Mouse (Mus musculus) kidney, embryonic 14.5 days (tissue): Measurements from ENCODE around the gene Cela1. TPM values are rescaled to one million over a fixed set of nuclear protein-coding genes. Genes with fewer than 3 reads are reported as not detected.

Experiments used
- ATAC-seq: fragments of 200-750 bp; cut with Nextera tagmentation; 2 replicates; pipeline ENCODE4 v1.8.0; 2017; ENCODE audit warnings: moderate number of reproducible peaks, mild to moderate bottlenecking, moderate TSS enrichment, moderate library complexity; ENCODE audit not compliant: low FRiP score, low TSS enrichment
- H3K27ac ChIP-seq: fragments of 300-500 bp; sonication (generic); 2 replicates; pipeline ENCODE4 v1.5.1; 2014; ENCODE audit warnings: low read depth, mild to moderate bottlenecking, low read length, moderate library complexity, mixed read lengths
- H3K27me3 ChIP-seq: fragments of 300-500 bp; sonication (generic); 2 replicates; pipeline ENCODE4 v1.6.1; 2014; ENCODE audit warnings: mild to moderate bottlenecking, low read length; ENCODE audit not compliant: control insufficient read depth, insufficient read depth
- H3K36me3 ChIP-seq: fragments of 300-500 bp; sonication (generic); 2 replicates; pipeline ENCODE4 v1.6.1; 2014; ENCODE audit warnings: low read length, mixed read lengths; ENCODE audit not compliant: control insufficient read depth, insufficient read depth
- H3K4me1 ChIP-seq: fragments of 300-500 bp; sonication (generic); 2 replicates; pipeline ENCODE4 v1.6.1; 2014; ENCODE audit warnings: low read length, mixed read lengths; ENCODE audit not compliant: control insufficient read depth, insufficient read depth
- H3K4me2 ChIP-seq: fragments of 300-500 bp; sonication (generic); replicated peaks from 2 replicates; pipeline ENCODE4 v1.6.1; 2014; ENCODE audit warnings: low read depth, mild to moderate bottlenecking, low read length
- H3K4me3 ChIP-seq: fragments of 300-500 bp; sonication (generic); 2 replicates; pipeline ENCODE4 v1.5.1; 2014; ENCODE audit warnings: mild to moderate bottlenecking, low read length
- H3K9ac ChIP-seq: fragments of 300-500 bp; sonication (generic); 2 replicates; pipeline ENCODE4 v1.6.1; 2014; ENCODE audit warnings: low read depth, mild to moderate bottlenecking, low read length, moderate library complexity
- H3K9me3 ChIP-seq: fragments of 300-500 bp; sonication (generic); 2 replicates; pipeline ENCODE4 v1.6.1; 2016; ENCODE audit warnings: low read length; ENCODE audit not compliant: control insufficient read depth
- WGBS: fragments of 180-500 bp; shearing (Covaris S2); extraction: QIAGEN DNeasy Blood & Tissue Kit; methylation state at CpG from one replicate; pipeline ENCODE4 v1.1.7; 2014; 5-methylcytosine and 5-hydroxymethylcytosine counted together
- polyA plus RNA-seq: library from polyadenylated mRNA; unstranded; fragments of >200 nt; fragmentation: Nextera tagmentation; extraction: Ambion mirVana; gene quantifications from 2 replicates; pipeline ENCODE4 v1.2.1, GENCODE M21; 2014

Gene Cela1
- polyA plus RNA-seq, 1 experiment from 2014 or later: 9.9 TPM

DNA sequence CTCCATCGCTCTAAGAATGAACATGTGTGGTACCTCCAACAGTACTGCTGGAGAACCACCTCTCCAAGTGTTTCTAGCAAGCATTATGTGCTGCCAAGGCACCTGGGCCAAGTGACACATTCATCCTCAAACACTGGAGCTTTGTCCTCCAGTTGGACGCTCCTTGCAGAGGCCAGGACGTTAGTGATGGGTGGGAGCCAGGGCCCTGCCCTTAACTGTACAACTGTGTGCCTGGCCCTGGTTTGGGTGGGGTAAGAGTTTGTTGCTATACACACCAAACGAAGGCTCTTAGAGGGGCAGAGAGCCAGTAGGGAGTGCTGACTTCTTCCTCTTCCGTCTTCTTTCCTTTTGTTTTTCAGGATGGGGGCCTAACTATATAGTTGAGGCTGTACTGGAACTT lies 12.7 kb upstream of the Cela1 start:
- Histone ChIP-seq H3K4me2 (no peak overlapping the region), H3K9me3 (no peaks in the 10 kb centered on the region), H3K9ac (no peak overlapping the region), H3K27ac (no peak overlapping the region), H3K4me1 (peaks cover 4% of the 10 kb centered on the region; the same call in 1 of the 2 replicates), H3K27me3 (peaks cover 6% of the 10 kb centered on the region; the same call in 1 of the 2 replicates), H3K4me3 (no peak overlapping the region), H3K36me3 (no peaks in the 10 kb centered on the region)
- no peak for ATAC-seq
- 84% methylated on average over 5 of the region's 5 CpGs for WGBS

DNA sequence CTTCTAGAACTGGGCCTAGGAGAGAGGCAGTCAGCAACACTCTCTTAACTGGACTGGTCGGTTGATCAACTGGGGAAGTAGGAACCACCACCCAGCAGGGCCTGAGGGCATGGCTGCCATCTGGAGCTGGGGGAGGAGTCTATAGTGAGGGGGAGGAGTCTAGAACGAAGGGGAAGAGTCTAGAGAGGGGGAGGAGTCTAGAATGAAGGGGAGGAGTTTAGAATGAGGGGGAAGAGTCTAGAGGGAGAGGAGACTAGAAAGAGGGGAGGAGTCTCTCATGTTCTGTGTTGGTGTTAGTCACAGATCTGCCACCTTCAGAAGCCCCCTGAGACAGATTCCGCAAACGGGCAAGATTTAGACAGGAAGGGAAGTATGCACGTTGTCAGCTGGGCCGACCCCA lies 11.7 kb upstream of the Cela1 start:
- WGBS: 72% methylated on average over 6 of the region's 6 CpGs
- Histone ChIP-seq H3K9me3 (no peaks in the 10 kb centered on the region), H3K27me3 (peaks cover 6% of the 10 kb centered on the region; the same call in 1 of the 2 replicates), H3K4me2 (no peak overlapping the region), H3K27ac (no peak overlapping the region), H3K36me3 (no peaks in the 10 kb centered on the region), H3K4me3 (no peak overlapping the region), H3K9ac (no peak overlapping the region), H3K4me1 (peaks cover 4% of the 10 kb centered on the region; the same call in 1 of the 2 replicates)
- ATAC-seq: no peak

DNA sequence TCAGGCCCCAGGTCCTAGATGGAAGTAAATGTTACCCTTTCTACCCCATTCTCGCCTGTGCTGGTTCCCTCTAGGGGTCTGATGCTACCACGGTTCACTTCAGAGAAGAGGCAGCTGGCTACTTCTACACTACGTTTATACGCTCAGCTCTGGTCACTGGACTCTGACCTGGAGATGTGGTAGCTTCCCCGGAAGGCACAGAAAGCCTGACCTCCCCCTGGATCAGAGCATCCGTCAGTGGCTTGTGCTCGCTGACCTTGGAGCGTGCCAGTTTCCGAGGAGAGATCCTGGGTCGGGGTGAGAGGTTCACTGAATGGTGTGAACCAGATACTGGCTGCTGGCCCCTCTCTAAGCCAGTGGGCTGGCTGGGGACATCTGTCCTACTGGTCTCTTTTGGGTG lies 10.4 kb upstream of the Cela1 start:
- Histone ChIP-seq H3K4me2 (no peak overlapping the region), H3K27me3 (peaks cover 5% of the 10 kb centered on the region; the same call in 1 of the 2 replicates), H3K27ac (no peak overlapping the region), H3K4me3 (no peak overlapping the region), H3K9ac (no peak overlapping the region), H3K9me3 (no peaks in the 10 kb centered on the region), H3K4me1 (no peaks in the 10 kb centered on the region), H3K36me3 (no peaks in the 10 kb centered on the region)
- ATAC-seq: no peak
- WGBS: 55% methylated on average over 10 of the region's 10 CpGs

GRCm38 (mm10) chr15:100694406-100694805 lies 6.7 kb upstream of the Cela1 start:
- 85% methylated on average over 9 of the region's 9 CpGs for WGBS
- Histone ChIP-seq H3K9me3 (peaks cover 11% of the 10 kb centered on the region), H3K4me3 (no peak overlapping the region), H3K9ac (no peak overlapping the region), H3K4me1 (no peaks in the 10 kb centered on the region), H3K27ac (no peak overlapping the region), H3K27me3 (no peaks in the 10 kb centered on the region), H3K36me3 (no peaks in the 10 kb centered on the region), H3K4me2 (no peak overlapping the region)
- ATAC-seq: no peak

- no peaks in the 10 kb centered on the region for H3K27me3 ChIP-seq
- H3K9me3 ChIP-seq: peaks cover 11% of the 10 kb centered on the region
- H3K4me1 ChIP-seq: peaks cover 7% of the 10 kb centered on the region
- H3K9ac ChIP-seq: no peak overlapping the region
- no peak overlapping the region for H3K27ac ChIP-seq
- 65% methylated on average over 3 of the region's 3 CpGs for WGBS
- H3K4me2 ChIP-seq: no peak overlapping the region
- no peak for ATAC-seq
- H3K4me3 ChIP-seq: no peak overlapping the region
- H3K36me3 ChIP-seq: no peaks in the 10 kb centered on the region
Observed at GRCm38 (mm10) chr15:100691990-100692389, 4.3 kb upstream of the Cela1 start.

DNA sequence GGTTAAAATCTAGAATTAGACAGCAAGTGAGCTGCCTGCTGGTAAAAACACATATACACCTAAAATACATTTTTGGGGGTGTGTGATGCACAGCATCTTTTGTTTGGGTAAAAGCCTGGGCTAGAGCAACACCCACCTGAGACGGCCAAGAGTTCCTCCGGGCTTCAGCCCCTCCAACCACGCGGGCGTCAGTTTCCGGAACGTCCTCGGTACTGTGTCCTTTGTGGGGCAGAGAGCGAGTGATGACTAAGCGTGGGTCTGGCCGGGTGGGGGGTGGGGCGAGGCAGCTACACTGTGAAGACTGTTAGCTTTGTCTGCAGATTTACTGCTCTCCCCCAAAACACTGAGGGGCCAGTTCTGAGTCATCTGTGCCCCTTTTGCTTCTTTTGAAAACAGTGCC lies 732 bp downstream of the Cela1 start:
- peak overlapping the region; percentile 19; the same call in 1 of the 2 replicates for H3K4me2 ChIP-seq
- H3K4me1 ChIP-seq: peaks cover 8% of the 10 kb centered on the region
- peaks cover 11% of the 10 kb centered on the region for H3K9me3 ChIP-seq
- H3K27me3 ChIP-seq: no peaks in the 10 kb centered on the region
- ATAC-seq: 0 out of 2 replicates have a peak, but pooled peaks have one; percentile 41
- H3K9ac ChIP-seq: no peak overlapping the region
- no peak overlapping the region for H3K27ac ChIP-seq
- 25% methylated on average over 12 of the region's 12 CpGs for WGBS
- H3K36me3 ChIP-seq: no peaks in the 10 kb centered on the region
- H3K4me3 ChIP-seq: no peak overlapping the region

- Histone ChIP-seq H3K27ac (no peak overlapping the region), H3K4me3 (no peak overlapping the region), H3K9ac (no peak overlapping the region), H3K9me3 (peaks cover 11% of the 10 kb centered on the region), H3K36me3 (no peaks in the 10 kb centered on the region), H3K4me2 (no peak overlapping the region), H3K4me1 (peaks cover 8% of the 10 kb centered on the region), H3K27me3 (no peaks in the 10 kb centered on the region)
- no peak for ATAC-seq
- 79% methylated on average over 6 of the region's 6 CpGs for WGBS
Observed at GRCm38 (mm10) chr15:100686434-100686833, 1.3 kb downstream of the Cela1 start.

DNA sequence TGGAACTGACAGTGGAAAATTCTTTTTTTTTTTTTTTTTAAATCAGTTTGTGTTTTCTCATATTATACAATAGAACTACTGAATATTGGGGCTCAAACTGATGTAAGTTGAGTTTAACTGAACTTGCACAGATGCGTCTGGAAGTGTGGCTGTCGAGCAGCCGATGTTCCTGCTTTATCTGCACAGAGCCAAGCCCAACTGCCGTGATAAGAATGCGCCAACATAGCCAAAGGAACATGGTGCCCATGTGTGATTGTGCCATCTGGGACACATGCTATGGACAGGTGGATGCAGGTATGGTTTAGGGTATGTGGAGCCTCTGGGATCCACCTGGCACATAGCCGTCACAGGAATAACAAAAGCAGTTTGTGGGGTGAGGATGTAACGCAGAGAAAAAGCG lies 1.9 kb downstream of the Cela1 start:
- WGBS: 92% methylated on average over 8 of the region's 8 CpGs

GRCm38 (mm10) chr15:100685255-100685654 lies 2.5 kb downstream of the Cela1 start:
- Histone ChIP-seq H3K36me3 (no peaks in the 10 kb centered on the region), H3K4me1 (peaks cover 16% of the 10 kb centered on the region), H3K27me3 (no peaks in the 10 kb centered on the region), H3K9me3 (peaks cover 3% of the 10 kb centered on the region), H3K4me2 (no peak overlapping the region), H3K9ac (no peak overlapping the region), H3K27ac (no peak overlapping the region), H3K4me3 (no peak overlapping the region)
- no peak for ATAC-seq
- 29% methylated on average over 13 of the region's 13 CpGs for WGBS

More for the DNA sequence above, 1.9 kb downstream of the Cela1 start:
- Histone ChIP-seq H3K9me3 (peaks cover 9% of the 10 kb centered on the region), H3K4me3 (no peak overlapping the region), H3K36me3 (no peaks in the 10 kb centered on the region), H3K9ac (no peak overlapping the region), H3K4me2 (no peak overlapping the region), H3K27ac (no peak overlapping the region), H3K4me1 (peaks cover 11% of the 10 kb centered on the region), H3K27me3 (no peaks in the 10 kb centered on the region)
- ATAC-seq: no peak
